Mouse (Mus musculus): ENCODE data around the gene Vmn1r4. TPM values are rescaled to one million over a fixed set of nuclear protein-coding genes. Genes with fewer than 3 reads are reported as not detected.

Gene Vmn1r4
- total and polyA plus RNA-seq, 3 experiments: 0.21 to 0.27 TPM; not detected in 1

- TF ChIP-seq SIN3A (IDR thresholded peaks at IDR 0.05; ENCODE audit: low read length) (0 out of 2 replicates have a peak, but pooled peaks have one; percentile 28), CHD2 (IDR thresholded peaks at IDR 0.05; ENCODE audit: low read length) (no peak), TBP (IDR thresholded peaks at IDR 0.05; ENCODE audit: low read depth, low read length) (no peak)
These were observed 14.9 kb upstream of the Vmn1r4 start (continued) for GRCm38 (mm10) chr6:56908912-56909311.

- no peaks in the 10 kb centered on the region for H3K27me3 ChIP-seq (ENCODE audit: control insufficient read depth in 1 of 2, insufficient read depth in 2 of 2, low read length in 2 of 2)
- H3K9ac ChIP-seq (ENCODE audit: control insufficient read depth, low read depth, low read length, poor library complexity, severe bottlenecking): no peak overlapping the region
- no peak overlapping the region for H3K4me3 ChIP-seq (ENCODE audit: control insufficient read depth in 1 of 2, insufficient read depth in 1 of 2, low read depth in 2 of 2, low read length in 2 of 2)
- no peak overlapping the region for H3K27ac ChIP-seq (ENCODE audit: control insufficient read depth, low read depth, low read length)
- peaks cover 29 to 30% of the 10 kb centered on the region in 2 experiments for H3K4me1 ChIP-seq (ENCODE audit: control insufficient read depth in 1 of 2, insufficient read depth in 2 of 2, low read length in 2 of 2)
- H3K79me2 ChIP-seq (ENCODE audit: control insufficient read depth, insufficient read depth, low read length, poor library complexity): peaks cover 67% of the 10 kb centered on the region
- peaks cover 0 to 68% of the 10 kb centered on the region in 2 experiments; a peak in 3 of 4 replicates for H3K36me3 ChIP-seq (ENCODE audit: control insufficient read depth in 1 of 2, insufficient read depth in 2 of 2, low read length in 2 of 2)
- no peaks in the 10 kb centered on the region for H3K9me3 ChIP-seq (replicated peaks; ENCODE audit: insufficient read depth, low read length)
- DNase-seq (ENCODE audit: low read depth, low spot score): peak; percentile 63
- TF ChIP-seq RCOR1 (IDR thresholded peaks at IDR 0.05; ENCODE audit: low read depth, low read length) (0 out of 2 replicates have a peak, but pooled peaks have one; percentile 47), MYC (IDR thresholded peaks at IDR 0.05; ENCODE audit: low read depth, low read length) (no peak), KAT2A (conservative IDR thresholded peaks at IDR 0.05; ENCODE audit: low read depth, low read length) (no peak), GABPA (IDR thresholded peaks at IDR 0.05; ENCODE audit: low read depth, low read length) (no peak), UBTF (IDR thresholded peaks at IDR 0.05; ENCODE audit: borderline replicate concordance, insufficient read depth, low read depth, low read length) (no peak), TCF12 (IDR thresholded peaks at IDR 0.05; ENCODE audit: low read depth, low read length) (peak; percentile 86), USF1 (IDR thresholded peaks at IDR 0.05; ENCODE audit: low read depth, low read length) (no peak), BHLHE40 (IDR thresholded peaks at IDR 0.05; ENCODE audit: borderline replicate concordance, low read depth, low read length) (peak; percentile 36; the same call in 1 of the 2 replicates), ZC3H11A (IDR thresholded peaks at IDR 0.05; ENCODE audit: low read depth, low read length) (no peak), ZKSCAN1 (IDR thresholded peaks at IDR 0.05; ENCODE audit: low read depth, low read length) (no peak), NELFE (IDR thresholded peaks at IDR 0.05; ENCODE audit: low read depth, low read length) (no peak), MAZ (IDR thresholded peaks at IDR 0.05; ENCODE audit: low read depth, low read length) (peak; percentile 60; the same call in 1 of the 2 replicates), CTCF (IDR thresholded peaks at IDR 0.05 in 2 of 3, conservative IDR thresholded peaks at IDR 0.05 in 1 of 3; ENCODE audit: control insufficient read depth in 1 of 3, insufficient read depth in 1 of 3, low read depth in 2 of 3, low read length in 3 of 3, poor library complexity in 1 of 3, severe bottlenecking in 1 of 3) (no peak), ELF1 (IDR thresholded peaks at IDR 0.05; ENCODE audit: low read depth, low read length) (no peak), E2F4 (IDR thresholded peaks at IDR 0.05; ENCODE audit: borderline replicate concordance, low read depth, low read length) (no peak), POLR2A (IDR thresholded peaks at IDR 0.05; ENCODE audit: control insufficient read depth in 1 of 2, insufficient read depth in 1 of 2, low read depth in 1 of 2, low read length in 2 of 2, poor library complexity in 1 of 2) (no peak), ZMIZ1 (IDR thresholded peaks at IDR 0.05; ENCODE audit: low read depth, low read length) (no peak), ETS1 (IDR thresholded peaks at IDR 0.05; ENCODE audit: low read depth, low read length) (peak; percentile 77), NRF1 (IDR thresholded peaks at IDR 0.05; ENCODE audit: insufficient read depth, low read depth, low read length, poor library complexity, severe bottlenecking) (no peak), POLR2AphosphoS2 (IDR thresholded peaks at IDR 0.05; ENCODE audit: low read length) (no peak), POLR2AphosphoS5 (IDR thresholded peaks at IDR 0.05; ENCODE audit: borderline replicate concordance, low read depth, low read length) (no peak), RAD21 (IDR thresholded peaks at IDR 0.05; ENCODE audit: low read depth, low read length) (no peak), MEF2A (IDR thresholded peaks at IDR 0.05; ENCODE audit: extremely low read depth, insufficient replicate concordance, low read depth, low read length, poor library complexity, severe bottlenecking) (no peak), MAFK (IDR thresholded peaks at IDR 0.05; ENCODE audit: borderline replicate concordance, low read depth, low read length) (no peak), SIN3A (IDR thresholded peaks at IDR 0.05; ENCODE audit: low read length) (no peak), JUND (IDR thresholded peaks at IDR 0.05; ENCODE audit: low read depth, low read length) (no peak), MXI1 (IDR thresholded peaks at IDR 0.05; ENCODE audit: low read depth, low read length) (peak; percentile 34; the same call in 1 of the 2 replicates), MYB (IDR thresholded peaks at IDR 0.05; ENCODE audit: low read depth, low read length) (no peak), CHD2 (IDR thresholded peaks at IDR 0.05; ENCODE audit: low read length) (no peak), HCFC1 (IDR thresholded peaks at IDR 0.05; ENCODE audit: low read depth, low read length) (no peak), ZNF384 (IDR thresholded peaks at IDR 0.05; ENCODE audit: low read depth, low read length) (no peak), EP300 (IDR thresholded peaks at IDR 0.05; ENCODE audit: low read depth in 1 of 2, low read length in 2 of 2) (peak; percentile 50 to 77), SMC3 (IDR thresholded peaks at IDR 0.05; ENCODE audit: low read depth, low read length) (no peak), MAX (IDR thresholded peaks at IDR 0.05; ENCODE audit: low read length) (no peak), CHD1 (IDR thresholded peaks at IDR 0.05; ENCODE audit: low read depth, low read length) (no peak), TBP (IDR thresholded peaks at IDR 0.05; ENCODE audit: low read depth, low read length) (no peak)
These were observed 12.9 kb upstream of the Vmn1r4 start for GRCm38 (mm10) chr6:56910910-56911309.
